Mouse (Mus musculus): ENCODE data around the gene Ccdc141. TPM values are rescaled to one million over a fixed set of nuclear protein-coding genes. Genes with fewer than 3 reads are reported as not detected.

Gene Ccdc141
- polyA plus RNA-seq, 1 experiment from 2014 or later = 3.4 TPM

DNA sequence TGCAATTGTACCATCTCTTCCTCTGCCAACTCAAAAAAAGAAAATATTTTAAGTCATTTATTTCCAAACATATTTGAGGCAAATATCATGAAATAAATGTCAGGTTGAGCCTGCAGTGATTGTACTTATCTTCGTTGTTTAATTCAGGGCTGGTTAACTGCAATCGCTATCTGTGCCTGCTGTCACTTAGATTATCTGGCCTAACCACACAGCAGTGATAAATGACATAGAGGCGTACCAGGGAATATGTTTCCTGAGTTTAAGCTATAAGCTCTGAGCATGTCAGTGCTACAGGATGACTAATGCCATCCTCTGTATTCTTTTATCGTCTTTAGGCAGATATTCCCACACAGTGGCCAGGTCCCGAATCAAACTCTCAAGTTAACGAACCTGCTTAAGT lies 31.6 kb downstream of the Ccdc141 start:
- Histone ChIP-seq H3K9me3 (ENCODE audit: control insufficient read depth, low read length) (no peaks in the 10 kb centered on the region), H3K27ac (ENCODE audit: low read depth, low read length) (no peak overlapping the region), H3K27me3 (ENCODE audit: control insufficient read depth, insufficient read depth, low read length) (no peaks in the 10 kb centered on the region), H3K4me1 (replicated peaks; ENCODE audit: control insufficient read depth, insufficient read depth, low read length) (no peaks in the 10 kb centered on the region), H3K36me3 (ENCODE audit: control insufficient read depth, insufficient read depth, low read length) (no peaks in the 10 kb centered on the region), H3K4me3 (ENCODE audit: low read depth, low read length) (no peak overlapping the region), H3K9ac (ENCODE audit: low read length) (no peak overlapping the region), H3K4me2 (ENCODE audit: low read depth, low read length, severe bottlenecking) (no peak overlapping the region)
- DNase-seq (ENCODE audit: low spot score) (no peak), ATAC-seq (replicated peaks; ENCODE audit: low FRiP score) (no peak)
- 95% methylated on average over 6 of the region's 6 CpGs for WGBS

DNA sequence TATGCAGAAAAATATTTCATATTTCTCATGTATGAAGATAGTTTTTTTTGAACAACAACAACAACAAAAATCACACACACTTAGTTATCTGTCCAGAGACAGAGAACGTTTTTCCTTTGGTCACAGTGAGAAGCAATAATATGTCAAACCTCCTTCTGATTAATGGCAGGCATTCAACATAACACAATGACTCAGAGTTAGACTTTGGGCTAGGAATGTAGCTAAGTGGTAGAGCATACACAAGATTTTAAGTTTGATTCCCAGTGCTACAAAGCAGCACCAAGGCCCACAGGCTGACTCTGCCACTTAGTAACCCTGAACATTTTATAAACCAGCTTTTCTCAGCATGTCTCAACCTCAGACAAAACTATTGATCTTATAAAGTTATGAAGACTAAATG lies 35.5 kb downstream of the Ccdc141 start:
- no peaks in the 10 kb centered on the region for H3K4me1 ChIP-seq (replicated peaks; ENCODE audit: control insufficient read depth, insufficient read depth, low read length)
- H3K27me3 ChIP-seq (ENCODE audit: control insufficient read depth, insufficient read depth, low read length) = no peaks in the 10 kb centered on the region
- H3K27ac ChIP-seq (ENCODE audit: low read depth, low read length) = no peak overlapping the region
- DNase-seq (ENCODE audit: low spot score) (no peak), ATAC-seq (replicated peaks; ENCODE audit: low FRiP score) (no peak)
- H3K4me2 ChIP-seq (ENCODE audit: low read depth, low read length, severe bottlenecking) = no peak overlapping the region
- WGBS = 76% methylated on average over 1 of the region's 1 CpGs
- no peak overlapping the region for H3K4me3 ChIP-seq (ENCODE audit: low read depth, low read length)
- no peaks in the 10 kb centered on the region for H3K9me3 ChIP-seq (ENCODE audit: control insufficient read depth, low read length)
- no peak overlapping the region for H3K9ac ChIP-seq (ENCODE audit: low read length)
- H3K36me3 ChIP-seq (ENCODE audit: control insufficient read depth, insufficient read depth, low read length) = no peaks in the 10 kb centered on the region

DNA sequence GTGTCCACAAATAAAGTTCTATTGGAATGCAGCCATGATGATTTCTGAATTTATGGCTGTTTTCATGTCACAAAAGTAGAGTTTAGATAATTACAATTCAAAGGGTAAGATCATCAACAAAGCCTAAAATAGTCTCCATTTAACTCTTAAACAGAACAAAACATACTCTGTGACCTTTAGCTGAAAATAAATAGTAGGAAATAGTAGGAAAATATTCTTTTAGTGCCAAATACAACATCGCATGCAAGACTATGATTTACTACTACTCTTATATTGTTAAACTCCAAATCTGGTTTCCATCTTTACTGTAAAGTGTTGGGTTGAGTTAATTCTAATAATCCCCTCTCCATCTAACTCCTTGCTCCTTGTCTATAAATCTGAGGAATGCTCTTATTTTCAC lies 37.0 kb downstream of the Ccdc141 start:
- Histone ChIP-seq H3K4me1 (replicated peaks; ENCODE audit: control insufficient read depth, insufficient read depth, low read length) (no peaks in the 10 kb centered on the region), H3K4me2 (ENCODE audit: low read depth, low read length, severe bottlenecking) (no peak overlapping the region), H3K9me3 (ENCODE audit: control insufficient read depth, low read length) (no peaks in the 10 kb centered on the region), H3K4me3 (ENCODE audit: low read depth, low read length) (no peak overlapping the region), H3K9ac (ENCODE audit: low read length) (no peak overlapping the region), H3K27ac (ENCODE audit: low read depth, low read length) (no peak overlapping the region), H3K27me3 (ENCODE audit: control insufficient read depth, insufficient read depth, low read length) (no peaks in the 10 kb centered on the region), H3K36me3 (ENCODE audit: control insufficient read depth, insufficient read depth, low read length) (no peaks in the 10 kb centered on the region)
- ATAC-seq (replicated peaks; ENCODE audit: low FRiP score) (no peak), DNase-seq (ENCODE audit: low spot score) (no peak)
- WGBS = 93% methylated on average over 1 of the region's 1 CpGs

DNA sequence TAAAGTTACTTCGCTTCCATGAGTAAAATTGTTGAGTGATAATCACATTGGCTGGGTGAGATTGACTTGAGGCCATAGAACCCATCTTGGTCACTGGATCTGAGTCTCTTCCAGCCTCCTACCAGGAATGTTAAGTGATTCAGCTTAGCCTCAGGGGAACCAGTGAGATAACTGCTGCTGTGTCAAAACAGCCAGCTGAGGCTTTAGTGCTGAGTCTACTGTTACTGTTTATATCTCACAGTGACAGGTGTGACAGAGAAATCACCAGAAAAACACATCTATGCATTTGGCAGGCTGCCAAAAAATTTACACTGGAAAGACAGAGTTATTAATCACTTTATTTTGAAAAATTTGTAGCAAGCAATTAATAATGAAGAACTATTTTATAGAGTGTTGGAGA lies 43.5 kb downstream of the Ccdc141 start:
- DNase-seq (ENCODE audit: low spot score) = no peak
- WGBS = 97% methylated on average over 1 of the region's 1 CpGs
- no peak overlapping the region for H3K4me2 ChIP-seq (ENCODE audit: low read depth, low read length, severe bottlenecking)
- no peaks in the 10 kb centered on the region for H3K9me3 ChIP-seq (ENCODE audit: control insufficient read depth, low read length)
- ATAC-seq (replicated peaks; ENCODE audit: low FRiP score) = no peak
- no peak overlapping the region for H3K9ac ChIP-seq (ENCODE audit: low read length)
- H3K4me1 ChIP-seq (replicated peaks; ENCODE audit: control insufficient read depth, insufficient read depth, low read length) = no peaks in the 10 kb centered on the region
- H3K36me3 ChIP-seq (ENCODE audit: control insufficient read depth, insufficient read depth, low read length) = no peaks in the 10 kb centered on the region
- no peak overlapping the region for H3K4me3 ChIP-seq (ENCODE audit: low read depth, low read length)
- no peaks in the 10 kb centered on the region for H3K27me3 ChIP-seq (ENCODE audit: control insufficient read depth, insufficient read depth, low read length)
- H3K27ac ChIP-seq (ENCODE audit: low read depth, low read length) = no peak overlapping the region

DNA sequence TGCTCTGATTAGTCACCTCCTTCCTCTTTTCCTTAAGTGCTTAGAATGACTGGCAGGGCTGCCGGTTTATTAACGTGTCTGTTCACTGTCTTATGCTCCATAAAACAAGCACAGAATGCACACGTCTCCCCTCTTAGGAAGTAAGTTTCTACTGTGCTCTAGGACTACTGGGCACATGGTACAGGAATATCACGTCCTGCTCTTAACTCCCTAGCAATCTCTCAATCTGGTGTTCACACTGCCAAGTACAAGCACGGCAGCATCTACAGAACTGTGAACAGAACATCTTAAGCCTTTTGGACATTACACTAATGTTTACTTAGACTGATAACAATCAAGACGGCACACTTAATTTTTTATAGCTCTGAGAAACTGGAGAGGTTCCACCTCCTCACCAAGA lies 52.3 kb downstream of the Ccdc141 start:
- WGBS = 84% methylated on average over 6 of the region's 6 CpGs
- no peaks in the 10 kb centered on the region for H3K27me3 ChIP-seq (ENCODE audit: control insufficient read depth, insufficient read depth, low read length)
- H3K4me3 ChIP-seq (ENCODE audit: low read depth, low read length) = no peak overlapping the region
- no peak overlapping the region for H3K27ac ChIP-seq (ENCODE audit: low read depth, low read length)
- no peaks in the 10 kb centered on the region for H3K36me3 ChIP-seq (ENCODE audit: control insufficient read depth, insufficient read depth, low read length)
- ATAC-seq (replicated peaks; ENCODE audit: low FRiP score) = no peak
- no peak overlapping the region for H3K4me2 ChIP-seq (ENCODE audit: low read depth, low read length, severe bottlenecking)
- H3K4me1 ChIP-seq (replicated peaks; ENCODE audit: control insufficient read depth, insufficient read depth, low read length) = no peaks in the 10 kb centered on the region
- no peak for DNase-seq (ENCODE audit: low spot score)
- no peaks in the 10 kb centered on the region for H3K9me3 ChIP-seq (ENCODE audit: control insufficient read depth, low read length)
- H3K9ac ChIP-seq (ENCODE audit: low read length) = no peak overlapping the region

DNA sequence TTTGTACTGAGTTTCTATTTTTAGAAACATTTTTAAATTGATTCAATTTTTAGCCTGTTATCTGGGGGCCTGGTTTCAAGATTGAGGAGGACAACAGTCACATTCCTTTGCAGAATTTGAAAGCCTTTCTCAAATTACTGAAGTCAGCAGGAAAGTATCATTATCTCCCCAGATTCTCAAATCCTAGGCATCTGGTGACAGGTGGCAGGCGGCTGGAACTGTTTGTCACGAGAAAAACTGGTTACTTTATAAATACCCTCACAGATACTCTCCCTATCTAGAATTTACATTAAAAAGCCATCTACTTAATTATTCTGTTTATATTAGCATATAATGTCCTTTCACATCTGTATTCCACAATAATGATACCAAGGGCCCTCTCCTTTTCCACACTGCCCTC lies 56.1 kb downstream of the Ccdc141 start:
- Histone ChIP-seq H3K27me3 (ENCODE audit: control insufficient read depth, insufficient read depth, low read length) (no peaks in the 10 kb centered on the region), H3K36me3 (ENCODE audit: control insufficient read depth, insufficient read depth, low read length) (no peaks in the 10 kb centered on the region), H3K4me1 (replicated peaks; ENCODE audit: control insufficient read depth, insufficient read depth, low read length) (no peaks in the 10 kb centered on the region), H3K4me3 (ENCODE audit: low read depth, low read length) (no peak overlapping the region), H3K4me2 (ENCODE audit: low read depth, low read length, severe bottlenecking) (no peak overlapping the region), H3K9me3 (ENCODE audit: control insufficient read depth, low read length) (no peaks in the 10 kb centered on the region), H3K27ac (ENCODE audit: low read depth, low read length) (no peak overlapping the region), H3K9ac (ENCODE audit: low read length) (no peak overlapping the region)
- ATAC-seq (replicated peaks; ENCODE audit: low FRiP score) (no peak), DNase-seq (ENCODE audit: low spot score) (no peak)
- WGBS = 83% methylated on average over 2 of the region's 2 CpGs

DNA sequence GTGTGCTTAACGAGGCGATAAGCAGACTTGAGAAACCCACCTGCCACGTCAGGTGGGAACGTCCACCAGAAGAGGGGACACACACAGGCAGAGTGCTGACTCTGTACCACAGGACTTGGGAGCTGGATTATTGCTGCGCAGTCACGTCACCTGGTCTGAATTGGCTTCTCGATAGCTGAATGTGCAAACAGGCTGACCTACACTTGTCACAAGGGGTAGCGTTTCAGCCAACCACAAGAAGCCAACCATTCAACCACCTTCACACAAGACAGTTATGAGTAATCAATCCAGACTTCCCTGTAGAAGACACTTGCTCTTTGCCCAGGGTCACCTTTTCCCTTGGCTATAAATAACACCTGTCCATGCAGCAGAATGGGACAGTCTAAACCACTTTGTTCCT lies 56.6 kb downstream of the Ccdc141 start:
- no peaks in the 10 kb centered on the region for H3K4me1 ChIP-seq (replicated peaks; ENCODE audit: control insufficient read depth, insufficient read depth, low read length)
- ATAC-seq (replicated peaks; ENCODE audit: low FRiP score) (no peak), DNase-seq (ENCODE audit: low spot score) (no peak)
- 85% methylated on average over 8 of the region's 8 CpGs for WGBS
- no peaks in the 10 kb centered on the region for H3K36me3 ChIP-seq (ENCODE audit: control insufficient read depth, insufficient read depth, low read length)
- H3K27ac ChIP-seq (ENCODE audit: low read depth, low read length) = no peak overlapping the region
- no peak overlapping the region for H3K9ac ChIP-seq (ENCODE audit: low read length)
- no peak overlapping the region for H3K4me3 ChIP-seq (ENCODE audit: low read depth, low read length)
- no peaks in the 10 kb centered on the region for H3K9me3 ChIP-seq (ENCODE audit: control insufficient read depth, low read length)
- no peaks in the 10 kb centered on the region for H3K27me3 ChIP-seq (ENCODE audit: control insufficient read depth, insufficient read depth, low read length)
- no peak overlapping the region for H3K4me2 ChIP-seq (ENCODE audit: low read depth, low read length, severe bottlenecking)

DNA sequence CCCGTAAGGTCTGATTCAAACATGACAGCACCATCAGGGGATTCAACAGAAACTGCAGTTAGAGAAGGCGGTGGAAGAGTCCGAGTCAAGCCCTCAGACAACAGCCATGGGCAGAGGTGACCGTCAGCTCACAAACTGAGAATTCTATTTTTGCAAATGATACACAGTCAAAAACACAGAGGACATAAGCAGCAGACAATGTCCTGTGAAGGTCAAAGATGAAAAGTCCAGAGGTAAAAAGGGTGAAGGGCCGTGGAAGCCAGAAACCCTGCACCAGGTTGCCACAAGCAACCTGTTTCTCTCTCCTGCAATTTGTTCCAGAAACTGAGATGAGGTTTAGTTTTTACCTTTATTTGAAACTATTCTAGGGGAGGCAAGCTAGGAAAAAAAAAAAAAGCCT lies 57.4 kb downstream of the Ccdc141 start:
- WGBS = 82% methylated on average over 5 of the region's 5 CpGs
- H3K36me3 ChIP-seq (ENCODE audit: control insufficient read depth, insufficient read depth, low read length) = no peaks in the 10 kb centered on the region

DNA sequence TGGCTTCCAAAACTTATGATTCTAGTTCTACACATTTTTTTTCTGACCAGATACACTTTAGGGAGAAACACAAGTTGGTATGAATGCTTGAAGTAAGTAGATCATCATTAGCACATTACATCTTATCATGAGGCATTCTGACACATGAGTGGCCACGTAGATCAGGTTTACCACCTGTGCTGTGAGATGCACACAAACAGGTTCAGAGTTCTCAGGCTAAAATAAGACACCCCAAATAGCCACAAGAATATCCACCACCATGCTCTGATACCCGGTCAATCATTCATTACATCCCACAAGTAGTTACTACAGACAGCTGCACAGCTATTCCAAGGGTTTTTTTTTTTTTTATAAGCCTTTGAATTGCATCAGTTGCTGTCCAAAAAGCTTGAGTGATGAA lies 59.3 kb downstream of the Ccdc141 start:
- no peaks in the 10 kb centered on the region for H3K4me1 ChIP-seq (replicated peaks; ENCODE audit: control insufficient read depth, insufficient read depth, low read length)
- no peak for DNase-seq (ENCODE audit: low spot score)
- WGBS = 93% methylated on average over 2 of the region's 2 CpGs

More for the DNA sequence above, 57.4 kb downstream of the Ccdc141 start:
- Histone ChIP-seq H3K27ac (ENCODE audit: low read depth, low read length) (no peak overlapping the region), H3K4me2 (ENCODE audit: low read depth, low read length, severe bottlenecking) (no peak overlapping the region), H3K9ac (ENCODE audit: low read length) (no peak overlapping the region), H3K4me1 (replicated peaks; ENCODE audit: control insufficient read depth, insufficient read depth, low read length) (no peaks in the 10 kb centered on the region), H3K9me3 (ENCODE audit: control insufficient read depth, low read length) (no peaks in the 10 kb centered on the region), H3K27me3 (ENCODE audit: control insufficient read depth, insufficient read depth, low read length) (no peaks in the 10 kb centered on the region), H3K4me3 (ENCODE audit: low read depth, low read length) (no peak overlapping the region)
- DNase-seq (ENCODE audit: low spot score) = no peak
- no peak for ATAC-seq (replicated peaks; ENCODE audit: low FRiP score)

More for the DNA sequence above, 59.3 kb downstream of the Ccdc141 start:
- H3K36me3 ChIP-seq (ENCODE audit: control insufficient read depth, insufficient read depth, low read length) = no peaks in the 10 kb centered on the region
- no peak for ATAC-seq (replicated peaks; ENCODE audit: low FRiP score)
- no peak overlapping the region for H3K9ac ChIP-seq (ENCODE audit: low read length)
- no peaks in the 10 kb centered on the region for H3K27me3 ChIP-seq (ENCODE audit: control insufficient read depth, insufficient read depth, low read length)
- H3K4me3 ChIP-seq (ENCODE audit: low read depth, low read length) = no peak overlapping the region
- no peak overlapping the region for H3K4me2 ChIP-seq (ENCODE audit: low read depth, low read length, severe bottlenecking)
- H3K9me3 ChIP-seq (ENCODE audit: control insufficient read depth, low read length) = no peaks in the 10 kb centered on the region
- no peak overlapping the region for H3K27ac ChIP-seq (ENCODE audit: low read depth, low read length)

Measured in forebrain, embryonic 11.5 days (tissue).